Mouse (Mus musculus) kidney, postnatal 10 days (tissue): ENCODE measurements around the gene Krt83.
"Not testable (repeated sequence)": the region's sequence is repeated elsewhere in the genome, so short reads cannot be mapped to it uniquely, and the experiment has no call there.

Source experiments
- DNase-seq: peaks from one replicate; pipeline ENCODE4 v3.0.0; 2021; ENCODE audit warnings: mixed read lengths

Gene Krt83

DNA sequence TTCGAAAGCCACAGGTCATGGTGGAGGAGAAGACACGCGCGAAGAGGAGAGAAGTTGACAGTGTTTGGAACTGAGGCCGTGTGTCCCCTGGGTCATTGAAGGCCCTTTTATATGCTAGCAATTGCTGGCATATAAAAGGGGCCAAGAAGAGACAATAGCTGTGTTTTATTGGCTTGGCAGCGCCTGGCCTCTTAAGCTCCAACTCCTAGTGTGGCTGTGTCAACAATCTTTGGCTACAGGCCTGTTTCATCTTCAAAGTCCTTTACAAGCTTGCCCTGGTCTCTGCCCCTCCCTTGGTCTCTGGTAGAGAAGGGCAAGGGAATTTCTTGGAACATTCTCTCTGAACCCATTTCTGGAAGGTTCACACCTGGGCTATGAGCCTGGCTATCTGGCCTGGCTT, at the start of gene Krt83:
TSS of gene Krt83 (minus strand) at position 82 of the 400 bp plus-strand sequence.
- DNase-seq: no peak

DNA sequence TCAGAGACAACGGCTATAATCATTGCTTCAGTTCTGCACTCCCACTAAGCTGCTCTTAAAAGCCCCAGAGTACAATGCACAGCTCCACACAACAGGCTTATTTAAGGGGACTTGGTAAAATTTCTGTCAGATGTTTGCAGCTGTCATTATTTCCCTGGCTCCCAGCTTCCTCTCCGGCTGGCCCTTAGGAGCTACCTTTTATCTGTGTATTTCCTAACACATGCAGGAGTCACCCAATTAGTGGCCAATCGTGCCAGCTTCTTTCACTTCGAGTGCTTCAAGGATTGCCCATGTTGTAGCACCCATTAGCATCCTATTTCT, 47.2 kb upstream of the Krt83 start:
- DNase-seq: no peak

DNA sequence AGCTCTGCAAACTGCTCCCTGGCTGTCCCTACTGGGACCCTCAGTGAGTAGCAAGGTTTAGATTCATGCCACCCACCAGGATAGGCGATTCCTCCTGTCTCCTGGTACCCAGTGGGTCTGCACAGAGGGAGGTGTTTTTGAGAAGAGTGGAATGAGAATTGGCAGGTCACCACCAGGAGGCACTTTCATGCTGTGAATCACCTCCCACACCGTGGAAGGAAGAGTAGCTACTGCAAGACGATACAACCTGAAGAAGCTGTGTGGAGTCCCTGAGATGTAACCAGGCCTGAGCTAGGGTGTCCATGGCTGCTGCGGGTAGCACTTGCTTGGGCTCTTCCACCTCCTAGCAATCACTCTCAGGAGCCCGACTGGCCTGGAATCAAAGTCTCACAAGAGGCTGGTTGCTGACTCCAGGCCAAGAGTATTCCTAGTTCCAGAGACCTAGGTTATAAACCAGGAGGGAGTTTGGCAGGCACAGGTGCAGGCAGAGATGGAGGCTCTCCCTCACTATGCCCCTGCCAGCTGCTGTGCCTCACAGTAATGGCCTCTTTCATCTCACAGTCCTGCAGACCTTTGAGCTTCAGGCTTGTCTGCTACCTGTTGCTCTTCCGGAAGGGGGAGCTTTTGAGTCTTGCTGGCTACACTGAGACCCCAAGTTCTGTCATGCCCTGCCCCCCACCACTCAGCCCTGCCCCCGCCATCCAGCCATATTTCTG, 46.7 kb upstream of the Krt83 start:
- DNase-seq: peak; percentile 50

GRCm38 (mm10) chr15:101536054-101536850, 44.9 kb upstream of the Krt83 start:
- no peak for DNase-seq

DNA sequence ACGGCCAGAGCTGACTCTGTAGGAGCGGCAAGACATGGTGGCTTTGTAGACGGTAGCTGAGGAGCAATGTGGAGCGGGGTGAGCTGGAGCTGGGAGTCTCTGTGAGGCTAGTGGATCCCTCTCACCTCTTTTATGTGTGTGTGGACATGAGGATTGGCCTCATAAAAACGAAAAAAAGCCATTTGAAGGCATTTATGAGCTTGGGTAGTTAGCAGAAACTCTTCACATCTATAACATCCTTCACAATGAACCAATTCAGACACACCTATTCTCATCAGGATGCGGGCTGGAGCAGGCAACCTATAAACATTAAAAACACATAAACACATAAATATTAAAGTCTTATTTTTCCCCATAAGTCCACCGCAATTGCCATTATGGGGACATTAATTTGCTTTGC, 41.4 kb upstream of the Krt83 start, which contains the start of gene Krt84:
TSS of gene Krt84 (minus strand) at position 101 of the 400 bp plus-strand sequence.
- no peak for DNase-seq

DNA sequence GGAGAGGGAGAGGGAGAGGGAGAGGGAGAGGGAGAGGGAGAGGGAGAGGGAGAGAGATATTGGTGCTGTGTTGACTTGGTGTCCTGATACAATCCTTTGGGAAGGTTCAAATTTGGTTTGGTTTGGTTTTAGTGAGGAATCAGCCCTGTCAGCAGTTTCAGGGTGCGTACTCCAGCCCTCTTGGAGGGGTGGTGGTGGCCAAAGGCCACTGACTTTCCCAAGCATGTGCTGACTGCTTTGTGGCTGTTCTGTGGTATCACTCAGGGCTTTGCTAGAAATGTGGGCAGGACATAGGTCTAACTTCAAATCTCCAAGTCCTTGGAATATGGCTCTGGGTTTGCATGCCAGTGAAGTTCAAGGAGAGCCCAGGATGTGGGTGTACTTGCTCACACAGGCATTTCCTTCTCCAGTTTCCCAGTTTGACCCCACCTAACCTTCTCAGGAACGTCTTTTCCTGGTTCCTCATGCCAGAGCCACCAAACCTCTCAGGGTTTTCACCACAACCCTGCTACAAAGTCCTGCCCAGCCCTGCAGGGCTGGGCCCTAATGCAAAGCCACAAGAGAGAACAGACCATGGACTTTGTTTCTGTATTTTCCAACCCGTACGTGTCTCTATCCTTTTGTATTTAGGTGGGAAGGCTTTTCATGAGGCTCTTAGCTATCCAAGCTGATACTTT, 31.4 kb upstream of the Krt83 start:
- no peak for DNase-seq

- peak; percentile 91 for DNase-seq
These were observed 28.5 kb upstream of the Krt83 start for GRCm38 (mm10) chr15:101519792-101520191.

GRCm38 (mm10) chr15:101517161-101517560, 25.8 kb upstream of the Krt83 start, which contains the start of gene Gm49425:
Gene Gm49425 (minus strand): TSS chr15:101517261.
- DNase-seq: not testable (repeated sequence)

- DNase-seq: peak; percentile 69
These were observed 16.9 kb upstream of the Krt83 start for GRCm38 (mm10) chr15:101508247-101508646.

DNA sequence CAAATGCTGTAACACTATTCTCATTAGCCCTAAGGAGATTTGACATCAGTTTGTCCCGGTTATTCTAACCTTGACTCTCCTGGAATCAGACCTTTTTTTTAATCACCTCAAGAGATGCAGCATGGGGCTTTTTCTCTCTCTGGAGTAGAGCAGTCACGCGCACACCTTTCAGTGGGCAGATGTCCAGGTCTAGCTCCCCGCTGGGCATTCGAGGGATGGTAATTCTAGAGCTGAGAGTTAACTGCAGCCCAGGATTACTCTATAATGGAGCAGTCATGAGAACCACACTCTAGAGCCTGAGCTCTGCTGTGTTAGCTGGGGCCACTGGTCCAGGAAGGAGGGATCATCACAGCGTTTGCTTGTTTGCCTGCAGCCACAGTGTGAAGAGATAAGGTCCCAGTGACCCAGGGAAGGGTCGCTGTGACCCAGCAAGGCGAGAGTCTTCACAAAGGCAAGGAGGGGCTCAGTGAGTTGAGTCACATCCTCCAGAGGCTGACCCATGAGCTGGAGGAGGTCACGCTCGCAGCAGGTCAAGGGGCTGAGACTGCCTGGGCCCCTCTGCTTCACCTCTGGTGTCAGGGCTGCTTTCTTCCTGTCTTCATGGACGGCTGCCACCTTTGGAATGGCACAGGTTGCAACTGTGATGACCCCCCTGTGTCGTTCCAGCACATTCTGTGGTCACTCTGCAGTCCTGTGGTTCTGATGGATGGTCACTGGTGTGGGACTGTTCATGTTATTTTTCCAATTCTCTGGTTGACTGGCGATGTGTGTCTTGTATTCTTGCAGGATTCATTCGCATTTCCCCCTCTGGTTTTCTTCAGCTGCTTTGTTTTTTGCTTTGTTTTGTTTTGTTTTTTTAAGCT, 15.8 kb upstream of the Krt83 start:
- no peak for DNase-seq

DNA sequence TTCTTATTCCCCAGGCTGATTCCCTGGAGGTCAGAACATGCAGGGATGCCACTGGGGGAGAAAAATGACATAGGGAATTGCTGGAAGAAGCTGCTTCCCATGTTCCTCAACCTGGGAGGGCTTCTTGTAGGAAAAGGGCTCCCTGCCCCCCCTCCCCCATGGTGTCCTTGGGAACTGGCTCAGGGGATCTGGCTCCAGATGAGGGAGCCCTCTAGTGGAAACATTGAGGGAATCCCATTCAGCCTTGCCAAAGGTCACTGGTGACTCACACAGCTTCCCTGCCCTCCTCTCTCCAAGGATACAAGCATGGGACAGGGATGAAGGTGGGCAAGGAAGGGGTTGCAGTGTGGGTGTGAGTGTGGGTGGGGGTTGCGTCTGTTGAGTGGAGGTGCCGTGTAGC, 5.9 kb upstream of the Krt83 start:
- DNase-seq: peak; percentile 51

DNA sequence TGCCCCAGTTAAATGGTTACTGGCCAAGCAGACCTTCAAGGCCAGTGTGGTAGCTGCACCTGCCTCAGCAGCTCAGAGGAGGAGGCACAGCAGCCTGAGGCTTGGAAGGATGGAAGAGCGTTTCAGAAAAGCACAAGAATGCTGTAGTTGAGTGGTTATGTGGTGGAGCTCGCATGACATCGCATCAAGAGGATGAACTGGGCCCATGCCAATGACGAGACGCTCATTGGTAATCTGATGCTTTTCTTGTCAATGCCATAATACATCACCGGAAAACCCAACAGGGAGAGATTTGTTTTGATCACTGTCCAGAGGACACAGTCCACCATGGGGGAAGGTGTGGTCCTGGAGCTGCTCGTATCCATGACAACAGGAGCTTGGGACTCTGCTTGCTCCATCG, 4.0 kb upstream of the Krt83 start:
- no peak for DNase-seq

DNA sequence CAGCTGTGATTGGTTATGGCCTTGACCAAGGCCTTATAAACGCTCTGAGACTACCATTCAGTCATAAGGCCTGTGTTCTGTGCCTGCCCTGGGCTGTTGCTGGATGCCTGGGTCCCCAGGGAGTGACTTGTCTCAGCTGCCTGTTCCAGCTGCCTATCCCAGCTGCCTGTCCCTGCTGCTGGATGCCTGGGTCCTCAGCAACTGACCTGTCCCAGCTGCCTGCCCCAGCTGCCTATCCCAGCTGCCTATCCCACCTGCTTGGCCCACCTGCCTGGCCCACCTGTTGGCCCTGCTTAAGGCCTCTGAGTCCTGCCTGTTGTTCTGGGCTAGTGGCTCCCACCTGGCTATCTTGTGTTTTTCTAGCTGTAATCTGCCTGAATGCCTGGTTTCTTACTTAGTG, 2.9 kb upstream of the Krt83 start:
- DNase-seq: no peak

DNA sequence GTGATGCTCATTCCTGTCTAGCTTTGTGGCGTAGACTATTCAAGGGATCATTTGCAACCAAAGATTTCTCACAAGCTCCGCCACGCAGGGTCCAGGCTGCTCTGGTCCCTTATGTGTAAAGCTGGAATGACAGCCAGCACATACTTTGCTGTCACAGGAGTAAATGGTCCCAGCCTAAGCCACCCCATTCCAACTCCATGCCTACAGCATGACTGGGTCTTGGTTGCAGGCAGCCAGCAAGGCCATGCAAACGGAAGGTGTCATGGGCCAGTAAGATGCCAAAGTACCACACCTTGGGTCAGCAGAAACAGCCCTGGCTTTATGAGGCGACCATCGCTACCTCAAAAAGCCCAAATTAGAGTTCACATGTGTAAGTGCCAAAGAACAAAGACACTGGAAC, 2.4 kb upstream of the Krt83 start:
- no peak for DNase-seq

DNA sequence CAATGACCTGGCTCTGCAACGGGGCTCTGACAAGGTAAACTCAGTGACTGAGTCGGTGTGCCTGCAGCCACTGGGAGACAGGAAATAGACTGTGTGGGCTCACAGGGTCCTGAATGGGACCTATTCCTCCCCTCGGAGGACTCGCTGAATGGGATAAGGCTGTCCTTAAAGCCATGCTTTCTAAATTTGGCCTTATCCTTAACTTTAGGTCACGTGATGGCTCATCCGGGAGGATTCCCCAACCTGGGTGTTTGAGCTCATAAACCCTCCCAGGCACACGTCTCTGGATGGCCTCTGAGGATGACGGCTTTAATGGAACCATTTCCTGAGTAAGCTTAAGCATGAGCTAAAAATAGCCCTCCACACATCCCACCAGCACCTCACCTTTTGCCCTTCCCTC, 1.4 kb upstream of the Krt83 start:
- DNase-seq: no peak

GRCm38 (mm10) chr15:101485911-101486635, 5.2 kb downstream of the Krt83 start:
- DNase-seq: no peak

GRCm38 (mm10) chr15:101484939-101485338, 6.4 kb downstream of the Krt83 start:
- DNase-seq: no peak

GRCm38 (mm10) chr15:101483646-101484045, 7.7 kb downstream of the Krt83 start:
- no peak for DNase-seq

DNA sequence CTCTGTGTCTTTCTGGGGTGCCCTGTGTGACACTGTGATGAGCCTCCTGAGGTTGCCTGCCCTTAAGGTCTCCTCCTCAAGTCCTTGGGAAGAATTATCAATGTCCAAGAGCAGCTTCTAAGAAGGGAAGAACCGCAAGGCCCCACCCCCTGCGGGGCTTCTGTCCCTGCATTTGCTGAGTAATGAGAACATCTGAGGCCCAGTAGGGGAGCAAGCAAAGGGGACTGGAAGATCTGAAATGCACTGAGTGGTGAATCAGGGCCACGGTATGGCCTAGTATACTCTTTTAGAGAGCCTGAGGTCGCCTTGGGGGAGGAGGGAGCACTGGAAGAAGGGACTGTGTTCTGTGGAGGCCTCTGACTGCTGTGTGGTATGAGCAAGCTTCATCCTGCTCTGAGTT, 9.3 kb downstream of the Krt83 start:
- DNase-seq: no peak

GRCm38 (mm10) chr15:101479666-101480060, 11.6 kb downstream of the Krt83 start:
- DNase-seq: no peak

DNA sequence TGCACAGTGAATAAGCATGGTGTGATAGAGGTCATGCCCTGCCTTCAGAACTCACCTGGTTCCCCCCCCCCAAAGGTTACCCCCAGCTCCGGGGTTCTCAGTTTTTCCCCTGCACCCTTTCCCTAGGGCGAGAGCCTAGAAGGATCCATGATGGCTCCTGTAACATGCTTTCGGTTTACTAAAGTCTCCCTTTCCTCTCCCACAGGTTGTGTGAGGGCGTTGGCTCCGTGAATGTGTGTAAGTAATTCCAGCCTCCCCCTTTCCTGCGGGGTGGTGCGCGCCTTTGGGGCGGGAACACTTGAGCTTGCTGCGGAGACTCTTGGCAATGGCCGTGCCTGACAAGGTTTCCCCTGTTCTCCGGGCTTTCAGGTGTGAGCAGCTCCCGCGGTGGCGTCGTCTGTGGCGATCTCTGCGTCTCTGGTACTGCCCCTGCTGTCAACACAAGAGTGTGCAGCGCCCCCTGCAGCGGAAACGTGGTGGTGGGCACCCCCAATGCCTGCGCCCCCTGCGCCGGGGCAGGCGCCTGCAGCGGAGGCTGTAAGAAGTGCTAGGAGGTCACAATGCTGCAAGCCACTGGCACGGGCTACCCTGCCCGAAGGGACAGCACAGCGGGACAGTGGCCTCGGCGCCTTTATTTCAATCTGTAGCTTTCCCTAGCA, 12.2 kb downstream of the Krt83 start:
- peak; percentile 69 for DNase-seq
